Comparison of ENCODE assay signal across 13 mouse cellular contexts in the genomic region with DNA sequence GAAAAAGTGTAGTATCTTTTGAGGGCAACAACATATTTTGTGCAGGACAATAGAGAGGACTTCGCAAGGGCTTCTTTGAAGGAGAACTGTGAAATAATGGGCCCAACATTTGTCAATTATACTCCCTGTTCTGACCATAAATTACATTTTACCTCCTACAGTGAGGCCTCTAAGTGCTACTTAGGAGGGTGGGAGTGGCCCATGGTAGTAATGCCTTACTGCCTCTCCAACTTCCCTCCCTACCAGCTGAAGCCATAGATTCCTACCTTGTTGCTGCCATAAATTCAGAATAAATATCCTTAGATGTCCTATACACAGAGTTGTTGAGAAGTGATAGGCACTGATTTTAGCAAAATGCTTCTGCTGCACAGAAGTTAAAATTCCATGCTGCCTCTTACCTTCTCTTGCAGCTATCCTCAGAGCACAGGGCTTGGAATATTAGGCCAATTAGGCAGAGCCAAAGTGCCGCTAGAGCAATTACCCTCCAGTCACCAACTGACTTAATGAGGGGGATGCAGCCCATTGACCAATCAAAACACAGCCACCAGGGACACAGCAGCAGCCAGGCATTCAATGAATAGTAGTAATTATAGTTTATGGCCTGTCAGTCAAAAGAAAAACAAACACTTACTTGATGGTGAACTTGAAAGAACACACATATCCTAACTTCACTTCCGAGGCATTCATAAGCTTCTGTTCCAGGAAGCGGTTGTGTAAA. TPM values are rescaled to one million over a fixed set of nuclear protein-coding genes. Genes with fewer than 3 reads are reported as not detected.
DNase-seq lines count a peak whose midpoint lies in the region; ATAC-seq lines count a peak whose summit lies in the region.
"Had no signal": no experiment of that assay in that cellular context is flagged by ENCODE, and none has a peak within 500 bp of the region (broad histone marks: within the 10 kb centered on the region; RNA-seq: fewer than 3 reads in every experiment).

No protein-coding gene starts in this region.

- no peak overlapping the region for H3K9ac ChIP-seq in hindbrain, embryonic 11.5 days (ENCODE audit: low read depth, low read length)
- H3K9ac ChIP-seq in neural tube, embryonic 12.5 days = no peak overlapping the region
- no peak overlapping the region for H3K9ac ChIP-seq in liver, embryonic 11.5 days (ENCODE audit: low read depth, low read length)
- H3K9ac ChIP-seq: liver, embryonic 14.5 days had no signal

- no peaks in the 10 kb centered on the region for H3K36me3 ChIP-seq in hindbrain, embryonic 11.5 days (ENCODE audit: control insufficient read depth, insufficient read depth, low read length)
- H3K36me3 ChIP-seq in hindbrain, embryonic 10.5 days = peaks cover 73% of the 10 kb centered on the region
- H3K36me3 ChIP-seq in neural tube, embryonic 12.5 days = peaks cover 37% of the 10 kb centered on the region
- no peaks in the 10 kb centered on the region for H3K36me3 ChIP-seq in liver, embryonic 11.5 days (ENCODE audit: control insufficient read depth, insufficient read depth, low read length)

- peak; percentile 80 for ATAC-seq in hindbrain, embryonic 11.5 days (ENCODE audit: low FRiP score)
- peak; percentile 68; the same call in 1 of the 2 replicates for ATAC-seq in neural tube, embryonic 12.5 days (ENCODE audit: low FRiP score, low read depth)
- ATAC-seq in activated CD4-positive, CD25-positive, alpha-beta regulatory T cell, adult 4 months = no peak
- ATAC-seq in liver, embryonic 11.5 days (replicated peaks; ENCODE audit: low FRiP score) = no peak

- 81% methylated on average over 4 of the region's 4 CpGs for WGBS in hindbrain, embryonic 11.5 days
- 82% methylated on average over 4 of the region's 4 CpGs for WGBS in hindbrain, embryonic 10.5 days
- 41% methylated on average over 4 of the region's 4 CpGs for WGBS in neural tube, embryonic 12.5 days
- WGBS in liver, embryonic 11.5 days = 86% methylated on average over 4 of the region's 4 CpGs

- H3K4me2 ChIP-seq in hindbrain, embryonic 11.5 days (replicated peaks; ENCODE audit: low read depth, low read length) = no peak overlapping the region
- no peak overlapping the region for H3K4me2 ChIP-seq in neural tube, embryonic 12.5 days (replicated peaks)
- H3K4me2 ChIP-seq in liver, embryonic 11.5 days = no peak overlapping the region

- H3K4me1 ChIP-seq in hindbrain, embryonic 11.5 days (replicated peaks; ENCODE audit: control insufficient read depth, insufficient read depth, low read length) = no peaks in the 10 kb centered on the region
- H3K4me1 ChIP-seq in hindbrain, embryonic 10.5 days (replicated peaks) = no peaks in the 10 kb centered on the region
- H3K4me1 ChIP-seq in neural tube, embryonic 12.5 days = peaks cover 5% of the 10 kb centered on the region; the same call in 1 of the 2 replicates
- no peaks in the 10 kb centered on the region for H3K4me1 ChIP-seq in liver, embryonic 11.5 days (replicated peaks; ENCODE audit: control insufficient read depth, insufficient read depth, low read length)

- no peaks in the 10 kb centered on the region for H3K9me3 ChIP-seq in hindbrain, embryonic 11.5 days (ENCODE audit: control insufficient read depth, low read length)
- H3K9me3 ChIP-seq in hindbrain, embryonic 10.5 days = no peaks in the 10 kb centered on the region
- H3K9me3 ChIP-seq in neural tube, embryonic 12.5 days = no peaks in the 10 kb centered on the region
- H3K9me3 ChIP-seq in liver, embryonic 11.5 days (ENCODE audit: control insufficient read depth, low read length) = no peaks in the 10 kb centered on the region

- DNase-seq in hindbrain, embryonic 11.5 days (ENCODE audit: low spot score) = peak; percentile 6
- no peak for DNase-seq in hindbrain, embryonic 10.5 days (ENCODE audit: low spot score)
- DNase-seq in neural tube, embryonic 10.5 days (ENCODE audit: extremely low spot score, low spot score) = no peak
- peak; percentile 17 for DNase-seq in kidney, postnatal 10 days
- peak; percentile 67 for DNase-seq in retina, embryonic 14.5 days (ENCODE audit: low spot score)
- no peak for DNase-seq in liver, embryonic 11.5 days (ENCODE audit: low spot score)
- DNase-seq: B cell, adult 2 months; spleen, adult 18-20 months had no signal

- H3K4me3 ChIP-seq in hindbrain, embryonic 11.5 days (ENCODE audit: low read depth, low read length) = no peak overlapping the region
- no peak overlapping the region for H3K4me3 ChIP-seq in hindbrain, embryonic 10.5 days
- no peak overlapping the region for H3K4me3 ChIP-seq in neural tube, embryonic 12.5 days
- H3K4me3 ChIP-seq in liver, embryonic 11.5 days (ENCODE audit: low read depth, low read length) = no peak overlapping the region
- H3K4me3 ChIP-seq: left cerebral cortex, adult 2 months had no signal

- no peak overlapping the region for H3K27ac ChIP-seq in hindbrain, embryonic 11.5 days (ENCODE audit: low read depth, low read length)
- H3K27ac ChIP-seq in hindbrain, embryonic 10.5 days = no peak overlapping the region
- no peak overlapping the region for H3K27ac ChIP-seq in neural tube, embryonic 12.5 days
- no peak overlapping the region for H3K27ac ChIP-seq in liver, embryonic 11.5 days (ENCODE audit: low read depth, low read length)
- H3K27ac ChIP-seq: left cerebral cortex, adult 2 months; liver, embryonic 14.5 days; macrophage had no signal

- no peaks in the 10 kb centered on the region for H3K27me3 ChIP-seq in hindbrain, embryonic 11.5 days (ENCODE audit: control insufficient read depth, insufficient read depth, low read length)
- H3K27me3 ChIP-seq in hindbrain, embryonic 10.5 days (ENCODE audit: insufficient read depth, poor library complexity, severe bottlenecking) = no peaks in the 10 kb centered on the region
- H3K27me3 ChIP-seq in neural tube, embryonic 12.5 days (replicated peaks) = no peaks in the 10 kb centered on the region
- H3K27me3 ChIP-seq in liver, embryonic 11.5 days (replicated peaks; ENCODE audit: control insufficient read depth, insufficient read depth, low read length) = no peaks in the 10 kb centered on the region

RNA-seq across cellular contexts. Expression of gene Ggact, which starts 29.4 kb away (rescaled TPM):
- 5.1 and 5.6 TPM in 2 replicates for polyA plus RNA-seq in hindbrain, embryonic 11.5 days (2014; fragmentation: Nextera tagmentation; extraction: Ambion mirVana)
- polyA plus RNA-seq in hindbrain, embryonic 10.5 days (2016; fragmentation: Nextera tagmentation; extraction: Ambion mirVana) = 4.3 and 5.8 TPM in 2 replicates
- 4.9 and 5.5 TPM in 2 replicates for polyA plus RNA-seq in neural tube, embryonic 12.5 days (2016; fragmentation: Nextera tagmentation; extraction: Ambion mirVana)
- 10 to 100 TPM; 22.4 to 35.6 TPM for polyA plus RNA-seq in activated CD4-positive, CD25-positive, alpha-beta regulatory T cell, adult 4 months (2017; shearing (Covaris generic))
- 16.9 and 18.8 TPM in 2 replicates for polyA plus RNA-seq in liver, embryonic 11.5 days (2014; fragmentation: Nextera tagmentation; extraction: Ambion mirVana)

RNA-seq across cellular contexts. Expression of gene Tmtc4, which starts 40.9 kb away (rescaled TPM):
- 40.0 and 43.5 TPM in 2 replicates for polyA plus RNA-seq in hindbrain, embryonic 11.5 days (2014; fragmentation: Nextera tagmentation; extraction: Ambion mirVana)
- 28.5 and 29.0 TPM in 2 replicates for polyA plus RNA-seq in hindbrain, embryonic 10.5 days (2016; fragmentation: Nextera tagmentation; extraction: Ambion mirVana)
- polyA plus RNA-seq in neural tube, embryonic 12.5 days (2016; fragmentation: Nextera tagmentation; extraction: Ambion mirVana) = 55.9 and 58.7 TPM in 2 replicates
- polyA plus RNA-seq in activated CD4-positive, CD25-positive, alpha-beta regulatory T cell, adult 4 months (2017; shearing (Covaris generic)) = 10 to 100 TPM; 11.8 to 18.5 TPM
- 8.3 and 9.8 TPM in 2 replicates for polyA plus RNA-seq in liver, embryonic 11.5 days (2014; fragmentation: Nextera tagmentation; extraction: Ambion mirVana)

Comparison
In these comparisons a context has a peak if more than half of its experiments do, and no peak if none do; other contexts are left out.
1. DNase-seq: peak in hindbrain, embryonic 11.5 days (single experiment), kidney, postnatal 10 days (single experiment) and retina, embryonic 14.5 days (single experiment); none in hindbrain, embryonic 10.5 days (single experiment), neural tube, embryonic 10.5 days (single experiment) and liver, embryonic 11.5 days (single experiment).
2. ATAC-seq: peak in hindbrain, embryonic 11.5 days (single experiment) and neural tube, embryonic 12.5 days (single experiment); none in activated CD4-positive, CD25-positive, alpha-beta regulatory T cell, adult 4 months (single experiment) and liver, embryonic 11.5 days (single experiment).